Mouse (Mus musculus) megakaryocyte, embryonic 14.5 days (primary cell): Measurements from ENCODE around the gene Apobec3.

Experiments used
- FLI1 ChIP-seq: IDR thresholded peaks from 2 replicates; pipeline ENCODE4 v1.6.1; 2012; ENCODE audit warnings: low read length, inconsistent platforms, mixed read lengths
- GATA1 ChIP-seq: IDR thresholded peaks from 3 replicates; pipeline ENCODE4 v1.6.1; 2012; ENCODE audit warnings: mixed read lengths, low read length, inconsistent platforms, borderline replicate concordance

- no peak for TF ChIP-seq GATA1
- no peak for TF ChIP-seq FLI1
These were observed 718 bp downstream of the Apobec3 start for GRCm38 (mm10) chr15:79892213-79892541.
